Mouse (Mus musculus): Measurements from ENCODE around the gene Dglucy. TPM values are rescaled to one million over a fixed set of nuclear protein-coding genes. Genes with fewer than 3 reads are reported as not detected.

The Dglucy gene
- polyA plus RNA-seq, 1 experiment from 2014 or later = 2.6 TPM

- Histone ChIP-seq H3K27ac (ENCODE audit: low read length) (no peak overlapping the region), H3K27me3 (ENCODE audit: control insufficient read depth, insufficient read depth, low read length) (no peaks in the 10 kb centered on the region), H3K36me3 (ENCODE audit: control insufficient read depth, insufficient read depth, low read length) (no peaks in the 10 kb centered on the region), H3K4me3 (ENCODE audit: low read depth, low read length) (no peak overlapping the region), H3K4me2 (replicated peaks; ENCODE audit: low read depth, low read length) (no peak overlapping the region), H3K9ac (replicated peaks; ENCODE audit: low read depth, low read length) (no peak overlapping the region), H3K4me1 (ENCODE audit: control insufficient read depth, insufficient read depth, low read length) (0 out of 2 replicates have a peak, but pooled peaks cover 3% of the 10 kb centered on the region), H3K9me3 (ENCODE audit: control insufficient read depth, low read depth, low read length) (no peaks in the 10 kb centered on the region)
- WGBS = 75% methylated on average over 4 of the region's 4 CpGs
- no peak for ATAC-seq (ENCODE audit: insufficient number of reproducible peaks, insufficient read depth, low FRiP score, low read depth)
Observed at GRCm38 (mm10) chr12:100886877-100887276, 108.0 kb downstream of the Dglucy start.

- ATAC-seq (ENCODE audit: insufficient number of reproducible peaks, insufficient read depth, low FRiP score, low read depth) = peak; percentile 72; the same call in 1 of the 2 replicates
- H3K36me3 ChIP-seq (ENCODE audit: control insufficient read depth, insufficient read depth, low read length) = no peaks in the 10 kb centered on the region
- H3K9me3 ChIP-seq (ENCODE audit: control insufficient read depth, low read depth, low read length) = no peaks in the 10 kb centered on the region
- 16% methylated on average over 12 of the region's 12 CpGs for WGBS
- H3K27ac ChIP-seq (ENCODE audit: low read length) = peak overlapping the region; percentile 17; the same call in 1 of the 2 replicates
- H3K9ac ChIP-seq (replicated peaks; ENCODE audit: low read depth, low read length) = no peak overlapping the region
- 0 out of 2 replicates have a peak, but pooled peaks cover 3% of the 10 kb centered on the region for H3K4me1 ChIP-seq (ENCODE audit: control insufficient read depth, insufficient read depth, low read length)
- H3K4me3 ChIP-seq (ENCODE audit: low read depth, low read length) = no peak overlapping the region
- no peak overlapping the region for H3K4me2 ChIP-seq (replicated peaks; ENCODE audit: low read depth, low read length)
- H3K27me3 ChIP-seq (ENCODE audit: control insufficient read depth, insufficient read depth, low read length) = no peaks in the 10 kb centered on the region
Observed at GRCm38 (mm10) chr12:100887801-100888258, 109.0 kb downstream of the Dglucy start.

DNA sequence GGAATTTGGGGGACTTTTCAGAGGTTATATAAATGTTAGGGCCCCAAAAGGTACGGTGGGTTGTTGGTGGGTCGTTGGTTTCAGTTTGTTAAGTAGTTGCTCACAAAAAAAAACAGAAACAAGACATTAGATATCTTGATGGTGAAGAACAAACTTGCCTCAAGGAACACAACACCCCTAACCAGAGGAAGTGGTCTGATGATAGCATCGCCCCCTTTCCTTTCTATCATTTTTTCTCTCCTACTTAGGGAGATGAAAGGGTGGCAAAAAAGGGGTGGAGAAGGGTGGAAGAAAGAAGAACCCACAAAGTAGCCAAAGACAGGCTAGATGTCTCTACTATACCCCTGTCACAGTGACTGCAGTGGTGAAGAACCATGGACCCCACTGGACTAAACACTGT, 111.7 kb downstream of the Dglucy start:
- H3K4me2 ChIP-seq (replicated peaks; ENCODE audit: low read depth, low read length) = no peak overlapping the region
- H3K36me3 ChIP-seq (ENCODE audit: control insufficient read depth, insufficient read depth, low read length) = no peaks in the 10 kb centered on the region
- H3K9me3 ChIP-seq (ENCODE audit: control insufficient read depth, low read depth, low read length) = no peaks in the 10 kb centered on the region
- no peak for ATAC-seq (ENCODE audit: insufficient number of reproducible peaks, insufficient read depth, low FRiP score, low read depth)
- WGBS = 83% methylated on average over 3 of the region's 3 CpGs
- no peaks in the 10 kb centered on the region for H3K4me1 ChIP-seq (ENCODE audit: control insufficient read depth, insufficient read depth, low read length)
- no peaks in the 10 kb centered on the region for H3K27me3 ChIP-seq (ENCODE audit: control insufficient read depth, insufficient read depth, low read length)
- no peak overlapping the region for H3K4me3 ChIP-seq (ENCODE audit: low read depth, low read length)
- no peak overlapping the region for H3K27ac ChIP-seq (ENCODE audit: low read length)
- no peak overlapping the region for H3K9ac ChIP-seq (replicated peaks; ENCODE audit: low read depth, low read length)

- Histone ChIP-seq H3K27me3 (ENCODE audit: control insufficient read depth, insufficient read depth, low read length) (peaks cover 18% of the 10 kb centered on the region), H3K4me2 (replicated peaks; ENCODE audit: low read depth, low read length) (no peak overlapping the region), H3K9me3 (ENCODE audit: control insufficient read depth, low read depth, low read length) (no peaks in the 10 kb centered on the region), H3K36me3 (ENCODE audit: control insufficient read depth, insufficient read depth, low read length) (no peaks in the 10 kb centered on the region), H3K27ac (ENCODE audit: low read length) (no peak overlapping the region), H3K4me3 (ENCODE audit: low read depth, low read length) (no peak overlapping the region), H3K9ac (replicated peaks; ENCODE audit: low read depth, low read length) (no peak overlapping the region), H3K4me1 (ENCODE audit: control insufficient read depth, insufficient read depth, low read length) (no peaks in the 10 kb centered on the region; the same call in 1 of the 2 replicates)
- ATAC-seq (ENCODE audit: insufficient number of reproducible peaks, insufficient read depth, low FRiP score, low read depth) = no peak
- WGBS = 7% methylated on average over 2 of the region's 2 CpGs
Observed at GRCm38 (mm10) chr12:100895504-100895903, 116.6 kb downstream of the Dglucy start.

DNA sequence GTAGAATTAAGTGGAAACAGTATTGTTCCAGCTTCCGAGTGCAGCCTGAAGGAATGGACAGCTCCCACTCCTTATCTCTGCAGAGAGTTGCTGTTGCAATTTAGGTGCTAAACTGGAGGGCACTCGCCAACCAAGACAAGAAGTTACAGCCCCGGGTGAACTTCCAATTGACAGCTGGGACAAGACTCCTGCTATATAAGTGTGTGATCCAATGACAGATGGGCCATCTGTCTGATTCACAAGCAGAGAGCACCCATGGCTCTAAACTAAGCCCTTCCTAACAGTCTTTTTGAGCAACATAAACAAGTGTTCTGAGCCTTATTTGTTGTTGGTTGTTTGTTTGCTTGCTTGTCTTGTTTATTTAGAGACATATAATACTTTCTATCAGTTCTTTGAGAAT, 117.8 kb downstream of the Dglucy start:
- H3K9ac ChIP-seq (replicated peaks; ENCODE audit: low read depth, low read length) = no peak overlapping the region
- WGBS = 14% methylated on average over 3 of the region's 3 CpGs
- ATAC-seq (ENCODE audit: insufficient number of reproducible peaks, insufficient read depth, low FRiP score, low read depth) = no peak
- H3K27me3 ChIP-seq (ENCODE audit: control insufficient read depth, insufficient read depth, low read length) = peaks cover 20% of the 10 kb centered on the region
- no peaks in the 10 kb centered on the region for H3K9me3 ChIP-seq (ENCODE audit: control insufficient read depth, low read depth, low read length)
- no peak overlapping the region for H3K4me2 ChIP-seq (replicated peaks; ENCODE audit: low read depth, low read length)
- no peak overlapping the region for H3K27ac ChIP-seq (ENCODE audit: low read length)
- no peak overlapping the region for H3K4me3 ChIP-seq (ENCODE audit: low read depth, low read length)
- H3K4me1 ChIP-seq (ENCODE audit: control insufficient read depth, insufficient read depth, low read length) = no peaks in the 10 kb centered on the region; the same call in 1 of the 2 replicates
- no peaks in the 10 kb centered on the region for H3K36me3 ChIP-seq (ENCODE audit: control insufficient read depth, insufficient read depth, low read length)

GRCm38 (mm10) chr12:100897736-100898650, 119.1 kb downstream of the Dglucy start:
- Histone ChIP-seq H3K9ac (replicated peaks; ENCODE audit: low read depth, low read length) (no peak overlapping the region), H3K4me2 (replicated peaks; ENCODE audit: low read depth, low read length) (no peak overlapping the region), H3K36me3 (ENCODE audit: control insufficient read depth, insufficient read depth, low read length) (no peaks in the 10 kb centered on the region), H3K27me3 (ENCODE audit: control insufficient read depth, insufficient read depth, low read length) (peaks cover 20% of the 10 kb centered on the region), H3K27ac (ENCODE audit: low read length) (no peak overlapping the region), H3K4me1 (ENCODE audit: control insufficient read depth, insufficient read depth, low read length) (no peaks in the 10 kb centered on the region; the same call in 1 of the 2 replicates), H3K4me3 (ENCODE audit: low read depth, low read length) (0 out of 2 replicates have a peak overlapping the region, but pooled peaks have one; percentile 16), H3K9me3 (ENCODE audit: control insufficient read depth, low read depth, low read length) (no peaks in the 10 kb centered on the region)
- no peak for ATAC-seq (ENCODE audit: insufficient number of reproducible peaks, insufficient read depth, low FRiP score, low read depth)
- WGBS = 26% methylated on average over 12 of the region's 12 CpGs

- WGBS = 3% methylated on average over 30 of the region's 30 CpGs
- Histone ChIP-seq H3K4me1 (ENCODE audit: control insufficient read depth, insufficient read depth, low read length) (no peaks in the 10 kb centered on the region; the same call in 1 of the 2 replicates), H3K9ac (replicated peaks; ENCODE audit: low read depth, low read length) (no peak overlapping the region), H3K4me3 (ENCODE audit: low read depth, low read length) (peak overlapping the region; percentile 16), H3K9me3 (ENCODE audit: control insufficient read depth, low read depth, low read length) (no peaks in the 10 kb centered on the region), H3K27me3 (ENCODE audit: control insufficient read depth, insufficient read depth, low read length) (peaks cover 20% of the 10 kb centered on the region), H3K4me2 (replicated peaks; ENCODE audit: low read depth, low read length) (peak overlapping the region; percentile 41), H3K36me3 (ENCODE audit: control insufficient read depth, insufficient read depth, low read length) (no peaks in the 10 kb centered on the region), H3K27ac (ENCODE audit: low read length) (no peak overlapping the region)
- peak; percentile 51; the same call in 1 of the 2 replicates for ATAC-seq (ENCODE audit: insufficient number of reproducible peaks, insufficient read depth, low FRiP score, low read depth)
Observed at GRCm38 (mm10) chr12:100899111-100899640, 120.3 kb downstream of the Dglucy start.

DNA sequence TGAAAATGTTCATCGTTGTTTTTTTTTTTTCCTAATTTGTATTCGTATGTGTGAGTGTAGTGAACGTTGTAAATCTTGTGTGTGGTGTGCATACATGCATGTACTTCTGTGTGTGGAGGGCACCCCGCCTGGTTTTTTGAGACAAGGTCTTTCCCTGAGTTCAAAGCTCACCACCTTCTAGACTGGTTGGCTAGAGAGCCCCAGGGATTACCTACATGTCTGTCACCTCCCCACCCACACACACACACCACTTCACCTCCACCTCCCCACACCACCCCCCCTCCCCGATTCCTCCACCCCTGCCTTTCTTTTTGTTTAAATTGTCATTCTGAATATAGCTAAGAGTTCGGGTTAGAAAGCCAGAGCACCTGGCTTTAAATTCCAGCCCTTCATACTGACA, 122.0 kb downstream of the Dglucy start:
- no peak overlapping the region for H3K27ac ChIP-seq (ENCODE audit: low read length)
- H3K36me3 ChIP-seq (ENCODE audit: control insufficient read depth, insufficient read depth, low read length) = no peaks in the 10 kb centered on the region
- WGBS = 64% methylated on average over 6 of the region's 6 CpGs
- H3K4me2 ChIP-seq (replicated peaks; ENCODE audit: low read depth, low read length) = no peak overlapping the region
- no peak for ATAC-seq (ENCODE audit: insufficient number of reproducible peaks, insufficient read depth, low FRiP score, low read depth)
- peaks cover 20% of the 10 kb centered on the region for H3K27me3 ChIP-seq (ENCODE audit: control insufficient read depth, insufficient read depth, low read length)
- H3K4me3 ChIP-seq (ENCODE audit: low read depth, low read length) = no peak overlapping the region
- no peaks in the 10 kb centered on the region for H3K9me3 ChIP-seq (ENCODE audit: control insufficient read depth, low read depth, low read length)
- no peaks in the 10 kb centered on the region; the same call in 1 of the 2 replicates for H3K4me1 ChIP-seq (ENCODE audit: control insufficient read depth, insufficient read depth, low read length)
- no peak overlapping the region for H3K9ac ChIP-seq (replicated peaks; ENCODE audit: low read depth, low read length)
